Mouse (Mus musculus): ENCODE data around the gene Pnpla5. TPM values are rescaled to one million over a fixed set of nuclear protein-coding genes. Genes with fewer than 3 reads are reported as not detected.

The Pnpla5 gene
- polyA plus RNA-seq, 1 experiment, result not detected

GRCm38 (mm10) chr15:84126447-84126846, 3.5 kb upstream of the Pnpla5 start:
- H3K27me3 ChIP-seq (ENCODE audit: control insufficient read depth), result no peaks in the 10 kb centered on the region
- H3K4me3 ChIP-seq (replicated peaks), result no peak overlapping the region
- no peaks in the 10 kb centered on the region for H3K36me3 ChIP-seq (ENCODE audit: control insufficient read depth)
- TF ChIP-seq GATA1 (IDR thresholded peaks at IDR 0.05; ENCODE audit: low read length) (no peak), TAL1 (IDR thresholded peaks at IDR 0.05; ENCODE audit: low read length) (no peak)
- H3K9me3 ChIP-seq (ENCODE audit: control insufficient read depth, low read length), result no peaks in the 10 kb centered on the region
- H3K4me1 ChIP-seq (ENCODE audit: control insufficient read depth), result no peaks in the 10 kb centered on the region

DNA sequence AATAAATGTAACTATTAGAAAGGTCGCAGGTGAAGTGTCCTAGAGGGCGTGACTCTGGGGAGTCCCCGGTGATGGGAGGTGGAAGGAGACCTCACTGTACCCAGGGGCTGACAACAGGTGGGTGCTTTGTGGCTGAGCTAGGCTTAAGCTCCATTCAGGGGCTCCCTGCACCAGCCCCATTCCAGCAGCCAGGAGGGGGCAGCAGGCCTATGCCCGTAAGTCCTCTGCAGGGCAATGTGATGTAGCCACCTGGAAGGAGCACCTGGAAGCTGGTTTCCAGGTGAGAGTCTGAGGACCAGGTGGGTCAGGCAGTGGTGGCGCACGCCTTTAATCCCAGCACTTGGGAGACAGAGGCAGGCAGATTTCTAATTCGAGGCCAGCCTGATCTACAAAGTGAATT, 1.1 kb upstream of the Pnpla5 start:
- no peak for TF ChIP-seq TAL1 (IDR thresholded peaks at IDR 0.05; ENCODE audit: low read length)
- no peak for TF ChIP-seq GATA1 (IDR thresholded peaks at IDR 0.05; ENCODE audit: low read length)
- Histone ChIP-seq H3K27me3 (ENCODE audit: control insufficient read depth) (no peaks in the 10 kb centered on the region), H3K4me3 (replicated peaks) (no peak overlapping the region), H3K4me1 (ENCODE audit: control insufficient read depth) (no peaks in the 10 kb centered on the region), H3K9me3 (ENCODE audit: control insufficient read depth, low read length) (no peaks in the 10 kb centered on the region), H3K36me3 (ENCODE audit: control insufficient read depth) (no peaks in the 10 kb centered on the region)

GRCm38 (mm10) chr15:84121036-84121435, 1.9 kb downstream of the Pnpla5 start:
- H3K9me3 ChIP-seq (ENCODE audit: control insufficient read depth, low read length), result no peaks in the 10 kb centered on the region
- TF ChIP-seq GATA1 (IDR thresholded peaks at IDR 0.05; ENCODE audit: low read length) (no peak), TAL1 (IDR thresholded peaks at IDR 0.05; ENCODE audit: low read length) (no peak)
- H3K4me1 ChIP-seq (ENCODE audit: control insufficient read depth), result no peaks in the 10 kb centered on the region
- no peaks in the 10 kb centered on the region for H3K36me3 ChIP-seq (ENCODE audit: control insufficient read depth)
- no peaks in the 10 kb centered on the region for H3K27me3 ChIP-seq (ENCODE audit: control insufficient read depth)
- H3K4me3 ChIP-seq (replicated peaks), result no peak overlapping the region

- Histone ChIP-seq H3K9me3 (ENCODE audit: control insufficient read depth, low read length) (no peaks in the 10 kb centered on the region), H3K4me1 (ENCODE audit: control insufficient read depth) (no peaks in the 10 kb centered on the region), H3K4me3 (replicated peaks) (no peak overlapping the region), H3K36me3 (ENCODE audit: control insufficient read depth) (no peaks in the 10 kb centered on the region), H3K27me3 (ENCODE audit: control insufficient read depth) (no peaks in the 10 kb centered on the region)
- TF ChIP-seq TAL1 (IDR thresholded peaks at IDR 0.05; ENCODE audit: low read length), result no peak
- TF ChIP-seq GATA1 (IDR thresholded peaks at IDR 0.05; ENCODE audit: low read length), result no peak
Measured at GRCm38 (mm10) chr15:84120612-84121011, 2.4 kb downstream of the Pnpla5 start.

- TF ChIP-seq TAL1 (IDR thresholded peaks at IDR 0.05; ENCODE audit: low read length), result no peak
- TF ChIP-seq GATA1 (IDR thresholded peaks at IDR 0.05; ENCODE audit: low read length), result no peak
- no peaks in the 10 kb centered on the region for H3K9me3 ChIP-seq (ENCODE audit: control insufficient read depth, low read length)
- no peaks in the 10 kb centered on the region for H3K4me1 ChIP-seq (ENCODE audit: control insufficient read depth)
- no peaks in the 10 kb centered on the region for H3K27me3 ChIP-seq (ENCODE audit: control insufficient read depth)
- no peaks in the 10 kb centered on the region for H3K36me3 ChIP-seq (ENCODE audit: control insufficient read depth)
- H3K4me3 ChIP-seq (replicated peaks), result no peak overlapping the region
Measured at GRCm38 (mm10) chr15:84116466-84116865, 6.5 kb downstream of the Pnpla5 start.

DNA sequence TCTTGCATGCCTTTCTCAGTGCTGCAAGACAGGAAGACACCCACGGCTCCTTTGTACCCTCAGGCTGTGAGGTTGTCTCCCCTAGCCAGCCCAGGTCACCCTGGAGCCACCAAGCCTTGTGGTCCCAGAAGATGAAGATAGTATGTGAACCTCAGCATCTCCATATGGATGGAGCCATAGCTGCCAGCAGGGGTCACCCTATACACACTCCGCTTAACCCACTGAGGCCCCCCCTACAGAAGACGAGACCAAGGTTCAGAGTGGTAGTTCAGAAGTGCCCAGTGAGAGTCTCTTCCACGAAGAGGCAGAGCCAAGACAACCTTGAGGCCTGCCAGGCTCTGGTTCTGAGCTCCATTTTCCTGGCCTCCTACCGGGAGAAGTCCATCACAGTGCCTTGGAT, 7.2 kb downstream of the Pnpla5 start:
- TF ChIP-seq TAL1 (IDR thresholded peaks at IDR 0.05; ENCODE audit: low read length) (no peak), GATA1 (IDR thresholded peaks at IDR 0.05; ENCODE audit: low read length) (no peak)
- Histone ChIP-seq H3K9me3 (ENCODE audit: control insufficient read depth, low read length) (no peaks in the 10 kb centered on the region), H3K4me3 (replicated peaks) (no peak overlapping the region), H3K27me3 (ENCODE audit: control insufficient read depth) (no peaks in the 10 kb centered on the region), H3K36me3 (ENCODE audit: control insufficient read depth) (no peaks in the 10 kb centered on the region), H3K4me1 (ENCODE audit: control insufficient read depth) (no peaks in the 10 kb centered on the region)

GRCm38 (mm10) chr15:84113873-84114272, 9.1 kb downstream of the Pnpla5 start:
- no peaks in the 10 kb centered on the region for H3K36me3 ChIP-seq (ENCODE audit: control insufficient read depth)
- no peaks in the 10 kb centered on the region for H3K9me3 ChIP-seq (ENCODE audit: control insufficient read depth, low read length)
- TF ChIP-seq GATA1 (IDR thresholded peaks at IDR 0.05; ENCODE audit: low read length) (no peak), TAL1 (IDR thresholded peaks at IDR 0.05; ENCODE audit: low read length) (no peak)
- no peak overlapping the region for H3K4me3 ChIP-seq (replicated peaks)
- no peaks in the 10 kb centered on the region for H3K27me3 ChIP-seq (ENCODE audit: control insufficient read depth)
- no peaks in the 10 kb centered on the region for H3K4me1 ChIP-seq (ENCODE audit: control insufficient read depth)

DNA sequence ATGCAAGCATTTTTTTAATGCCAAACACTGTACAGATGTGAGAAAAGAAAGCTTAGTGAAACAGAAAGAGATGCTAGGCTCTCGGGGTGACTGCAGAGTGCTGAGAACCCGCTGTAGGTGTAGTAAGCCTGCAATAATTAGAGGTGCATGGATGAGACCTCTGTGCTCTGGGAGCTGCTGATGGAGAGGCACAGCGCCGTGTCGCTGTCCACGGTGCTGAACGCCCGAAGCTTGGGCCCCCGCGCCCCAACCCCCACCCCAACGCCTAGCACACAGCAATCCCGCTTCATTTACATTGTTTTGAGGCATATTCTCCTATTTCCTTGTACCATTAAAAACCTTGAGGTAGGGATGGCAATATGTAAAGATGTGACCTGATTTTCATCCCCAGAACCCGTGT, 14.1 kb downstream of the Pnpla5 start:
- H3K4me1 ChIP-seq (ENCODE audit: control insufficient read depth), result peaks cover 6% of the 10 kb centered on the region; the same call in 1 of the 2 replicates
- no peaks in the 10 kb centered on the region for H3K36me3 ChIP-seq (ENCODE audit: control insufficient read depth)
- H3K4me3 ChIP-seq (replicated peaks), result no peak overlapping the region
- H3K9me3 ChIP-seq (ENCODE audit: control insufficient read depth, low read length), result no peaks in the 10 kb centered on the region
- peaks cover 28% of the 10 kb centered on the region for H3K27me3 ChIP-seq (ENCODE audit: control insufficient read depth)
- TF ChIP-seq TAL1 (IDR thresholded peaks at IDR 0.05; ENCODE audit: low read length), result no peak
- no peak for TF ChIP-seq GATA1 (IDR thresholded peaks at IDR 0.05; ENCODE audit: low read length)

GRCm38 (mm10) chr15:84105924-84106500, 17.0 kb downstream of the Pnpla5 start:
- no peaks in the 10 kb centered on the region for H3K36me3 ChIP-seq (ENCODE audit: control insufficient read depth)
- no peak overlapping the region for H3K4me3 ChIP-seq (replicated peaks)
- TF ChIP-seq GATA1 (IDR thresholded peaks at IDR 0.05; ENCODE audit: low read length) (no peak), TAL1 (IDR thresholded peaks at IDR 0.05; ENCODE audit: low read length) (no peak)
- H3K9me3 ChIP-seq (ENCODE audit: control insufficient read depth, low read length), result no peaks in the 10 kb centered on the region
- H3K27me3 ChIP-seq (ENCODE audit: control insufficient read depth), result peaks cover 29% of the 10 kb centered on the region
- H3K4me1 ChIP-seq (ENCODE audit: control insufficient read depth), result peaks cover 6% of the 10 kb centered on the region; the same call in 1 of the 2 replicates
